Mouse (Mus musculus) adrenal gland, adult 2 months (tissue): ENCODE results near the gene Chd5. TPM values are rescaled to one million over a fixed set of nuclear protein-coding genes. Genes with fewer than 3 reads are reported as not detected.

ENCODE experiments used
- DNase-seq: peaks from one replicate; pipeline ENCODE4 v3.0.0; 2021
- polyA plus RNA-seq: library from polyadenylated mRNA; depleted of rRNA; stranded (reverse); fragments of >200 nt; gene quantifications from 2 replicates; pipeline ENCODE4 v1.2.3, GENCODE M21; 2012
- total RNA-seq, 2 experiments: library from RNA; stranded (reverse); gene quantifications; 2 replicates each; pipeline ENCODE4 v1.2.3; 2021

The Chd5 gene
- total and polyA plus RNA-seq, 3 experiments = 3.0 to 7.9 (median 5.0) TPM

GRCm38 (mm10) chr4:152353886-152354637, 15.6 kb downstream of the Chd5 start:
- no peak for DNase-seq

- DNase-seq = no peak
Measured at GRCm38 (mm10) chr4:152355672-152356071, 17.2 kb downstream of the Chd5 start.

DNA sequence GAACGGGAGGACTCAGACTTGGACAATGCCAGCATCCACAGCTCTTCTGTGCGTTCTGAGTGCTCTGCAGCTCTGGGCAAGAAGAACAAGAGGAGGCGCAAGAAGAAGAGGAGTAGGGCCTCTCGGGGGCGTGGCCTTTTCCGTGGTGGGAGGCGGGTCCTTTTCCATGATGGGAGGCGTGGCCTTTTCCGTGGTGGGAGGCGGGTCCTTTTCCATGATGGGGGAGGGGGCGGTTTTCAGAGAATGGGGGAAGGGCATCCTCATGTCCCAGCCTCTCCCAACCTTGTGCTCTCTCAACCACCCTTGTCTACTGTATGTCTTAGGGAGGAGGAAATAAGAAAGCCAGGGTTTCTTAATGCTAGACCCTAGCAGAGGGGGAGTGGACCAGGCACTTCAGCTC, 21.2 kb downstream of the Chd5 start:
- no peak for DNase-seq

- DNase-seq = no peak
Measured at GRCm38 (mm10) chr4:152360855-152361254, 22.4 kb downstream of the Chd5 start.

- no peak for DNase-seq
Measured at GRCm38 (mm10) chr4:152362180-152362579, 23.7 kb downstream of the Chd5 start.

DNA sequence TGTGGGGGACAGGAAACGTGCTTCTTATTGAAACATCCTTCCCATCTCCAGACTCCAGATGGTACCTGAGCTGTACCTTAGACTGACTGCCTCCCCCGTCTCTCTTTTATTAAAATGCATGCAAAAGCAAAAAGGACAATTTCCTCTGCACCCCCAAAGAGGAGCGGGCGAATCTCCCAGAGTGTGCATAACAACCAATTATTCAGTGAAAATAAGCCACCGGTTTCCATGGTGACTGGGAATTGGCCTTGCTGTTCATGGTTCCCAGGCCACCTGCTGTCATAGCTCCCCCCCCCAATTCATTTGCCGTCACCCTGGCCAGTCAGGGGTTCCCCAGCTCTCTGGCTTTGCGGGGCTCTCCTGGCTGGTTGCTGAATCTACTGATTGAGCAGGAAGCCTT, 26.8 kb downstream of the Chd5 start:
- DNase-seq = no peak

- DNase-seq = no peak
Measured at GRCm38 (mm10) chr4:152382528-152383252, 44.2 kb downstream of the Chd5 start.

- peak; percentile 19 for DNase-seq
Measured at GRCm38 (mm10) chr4:152385644-152386043, 47.2 kb downstream of the Chd5 start.

DNA sequence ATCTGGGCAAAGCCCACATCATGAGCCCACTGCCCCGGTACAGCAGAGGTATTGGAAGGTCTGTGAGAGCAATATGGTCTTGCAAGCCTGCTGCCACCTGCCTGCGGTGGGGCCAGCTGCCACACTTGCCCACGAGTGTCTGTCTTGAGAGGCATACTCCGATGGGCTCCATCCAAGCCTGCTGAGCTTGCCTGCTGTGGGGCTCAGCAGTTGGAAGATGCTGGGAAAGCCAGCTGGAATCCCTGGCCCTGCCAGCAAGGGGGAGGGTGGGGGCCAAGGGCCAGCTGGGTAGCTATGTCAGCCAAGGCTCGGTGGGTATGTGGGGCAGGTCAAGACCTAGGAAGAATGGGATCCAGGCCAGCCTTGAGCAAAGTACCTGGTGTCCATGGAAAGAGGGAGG, 53.7 kb downstream of the Chd5 start:
- DNase-seq = no peak

DNA sequence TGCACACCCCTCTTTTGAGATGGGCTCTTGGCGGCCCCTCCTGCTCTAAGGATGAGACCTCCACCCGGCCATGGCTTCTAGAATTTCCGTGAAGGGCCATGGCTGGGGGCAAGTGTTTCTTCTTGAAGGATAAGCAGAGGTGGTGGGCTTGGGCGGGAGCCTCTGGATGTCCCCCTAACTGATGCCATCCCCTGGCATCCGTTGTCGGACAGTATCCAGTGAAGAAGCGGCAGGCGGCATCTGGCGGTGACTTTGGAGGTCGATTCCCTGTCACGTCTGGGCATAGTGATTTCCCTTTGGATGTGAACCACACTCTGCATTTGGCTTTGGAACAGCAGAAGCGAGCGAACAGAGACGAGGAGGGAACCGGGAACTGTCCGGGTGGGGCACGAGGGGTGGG, 54.2 kb downstream of the Chd5 start:
- no peak for DNase-seq

- no peak for DNase-seq
Measured at GRCm38 (mm10) chr4:152398926-152399325, 60.5 kb downstream of the Chd5 start.

DNA sequence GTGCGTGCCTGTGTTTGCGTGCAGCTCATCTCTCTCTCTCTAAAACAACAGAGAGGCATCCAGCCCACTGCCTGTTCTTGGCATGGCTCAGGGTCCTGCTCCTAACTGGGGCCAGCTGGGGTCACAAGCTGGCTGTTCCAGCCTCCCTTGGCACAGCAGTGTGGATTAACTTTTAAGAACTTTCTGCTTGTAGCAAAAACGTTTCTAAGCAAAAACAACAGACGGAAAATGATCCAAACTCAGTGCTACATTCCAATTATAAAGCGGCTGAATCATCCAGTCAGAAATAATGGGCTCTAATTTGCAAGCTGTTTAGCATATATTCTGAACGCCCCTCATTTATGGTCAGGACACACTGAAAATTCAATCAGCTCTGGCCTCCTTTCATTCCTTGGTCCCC, 66.7 kb downstream of the Chd5 start:
- no peak for DNase-seq

DNA sequence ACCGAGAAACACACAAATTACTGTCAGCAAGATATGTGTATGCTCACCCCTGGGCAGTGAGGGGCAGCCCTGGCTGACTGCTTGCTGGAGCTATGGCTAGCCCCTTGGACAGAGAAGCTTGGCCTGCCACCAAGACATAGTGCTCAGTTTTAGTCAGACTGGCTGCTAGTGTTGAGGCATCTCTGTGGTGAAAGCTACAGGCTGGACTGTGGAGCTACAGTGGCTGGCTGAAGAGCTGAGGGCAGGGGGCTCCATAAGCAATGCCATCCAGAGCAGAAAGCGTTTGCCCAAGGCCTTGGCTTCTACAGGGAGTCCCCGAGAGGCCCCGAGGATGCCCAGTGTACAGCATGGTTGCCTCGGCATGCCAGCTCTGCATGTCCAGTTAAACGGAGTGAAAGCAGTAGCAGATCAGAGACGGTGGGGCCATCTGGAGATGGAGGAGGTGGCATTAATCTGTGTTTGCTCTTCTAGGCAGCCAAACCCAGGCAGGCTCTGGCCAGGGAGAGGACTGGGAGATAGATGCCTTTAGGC, 67.3 kb downstream of the Chd5 start:
- no peak for DNase-seq

DNA sequence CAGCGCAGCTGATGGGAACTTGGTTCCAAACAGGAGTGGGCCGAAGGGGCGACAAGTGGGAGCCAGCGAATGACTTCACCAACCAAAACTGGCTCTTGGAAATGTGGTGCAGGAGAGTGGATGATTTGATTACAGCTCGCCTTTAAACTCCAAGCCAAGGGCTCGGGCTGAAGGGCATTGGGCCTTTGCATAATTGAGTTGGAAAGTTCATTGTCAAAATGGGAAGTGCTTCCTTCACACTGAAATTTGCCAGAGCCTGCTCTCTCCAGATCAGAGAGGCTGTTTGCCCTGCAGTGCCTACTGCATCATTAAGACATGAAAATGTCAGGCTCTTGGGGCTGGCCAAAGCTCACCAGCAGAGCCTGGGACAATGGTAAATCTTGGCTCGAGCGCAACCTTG, 68.1 kb downstream of the Chd5 start:
- DNase-seq = peak; percentile 5

GRCm38 (mm10) chr4:152410961-152411360, 72.5 kb downstream of the Chd5 start:
- peak; percentile 44 for DNase-seq

GRCm38 (mm10) chr4:152412524-152413080, 74.2 kb downstream of the Chd5 start:
- DNase-seq = no peak

DNA sequence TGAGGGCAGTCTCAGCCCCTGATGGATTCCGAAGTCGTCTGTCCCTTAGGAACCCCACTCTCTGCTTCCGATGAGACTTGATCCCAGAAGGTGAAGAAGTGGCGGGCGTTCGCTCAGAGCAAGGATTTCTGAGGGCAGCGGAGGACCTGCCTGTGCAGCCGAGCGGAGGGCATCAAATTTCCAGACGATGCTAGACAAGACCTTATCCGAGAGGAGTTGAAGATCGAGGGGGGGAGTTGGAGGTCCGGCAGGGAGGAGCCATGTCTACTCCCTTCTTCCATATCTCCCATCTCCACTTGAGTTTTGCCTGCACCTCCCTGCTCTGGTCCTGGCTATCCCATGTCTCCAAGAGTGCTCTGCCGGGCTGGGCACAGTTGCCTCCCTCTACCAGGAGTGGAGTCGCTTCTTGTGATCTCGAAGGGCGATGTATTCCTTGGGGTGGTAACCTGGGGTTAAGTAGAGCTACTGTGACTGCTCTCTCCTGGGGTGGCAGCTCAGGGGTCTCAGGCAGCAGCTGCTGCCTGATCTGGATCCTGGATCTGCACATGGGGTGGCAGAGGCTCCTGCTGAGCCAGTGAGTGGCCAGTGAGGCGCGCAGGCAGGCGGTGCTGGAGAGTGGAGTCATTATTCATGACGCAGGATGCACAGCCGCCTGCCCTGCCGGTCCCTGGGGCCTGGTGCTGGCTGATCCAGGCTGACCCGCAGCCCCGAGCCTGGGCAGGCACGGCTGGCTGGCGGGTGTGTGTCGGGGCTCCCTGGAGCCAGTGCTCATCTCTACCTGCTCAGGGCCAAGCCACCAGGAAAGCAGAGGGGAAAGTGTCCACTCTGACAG, 80.0 kb downstream of the Chd5 start:
- no peak for DNase-seq

- DNase-seq = no peak
Measured at GRCm38 (mm10) chr4:152423576-152423975, 85.1 kb downstream of the Chd5 start.

- DNase-seq = peak; percentile 8
Measured at GRCm38 (mm10) chr4:152424341-152424740, 85.9 kb downstream of the Chd5 start.

DNA sequence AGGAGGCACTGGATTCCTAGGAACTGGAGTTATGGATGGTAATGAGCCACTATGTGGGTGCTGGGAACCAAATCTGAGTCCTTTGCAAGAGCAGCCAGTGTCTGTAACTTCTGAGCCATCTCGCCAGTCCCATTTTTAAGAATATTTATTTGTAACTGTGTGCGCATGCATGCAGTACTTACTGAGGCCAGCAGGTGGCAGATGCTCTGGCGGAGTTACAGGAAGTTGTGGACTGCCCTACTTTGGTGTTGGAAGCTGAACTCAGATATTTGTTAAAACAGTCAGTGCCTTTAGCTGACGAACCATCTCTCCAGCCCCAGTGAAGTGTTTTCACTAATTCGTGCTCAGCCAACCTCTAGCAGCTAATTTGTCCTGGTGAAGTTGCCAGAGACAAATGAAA, 86.5 kb downstream of the Chd5 start:
- no peak for DNase-seq

- DNase-seq = no peak
Measured at GRCm38 (mm10) chr4:152428259-152428658, 89.8 kb downstream of the Chd5 start.

DNA sequence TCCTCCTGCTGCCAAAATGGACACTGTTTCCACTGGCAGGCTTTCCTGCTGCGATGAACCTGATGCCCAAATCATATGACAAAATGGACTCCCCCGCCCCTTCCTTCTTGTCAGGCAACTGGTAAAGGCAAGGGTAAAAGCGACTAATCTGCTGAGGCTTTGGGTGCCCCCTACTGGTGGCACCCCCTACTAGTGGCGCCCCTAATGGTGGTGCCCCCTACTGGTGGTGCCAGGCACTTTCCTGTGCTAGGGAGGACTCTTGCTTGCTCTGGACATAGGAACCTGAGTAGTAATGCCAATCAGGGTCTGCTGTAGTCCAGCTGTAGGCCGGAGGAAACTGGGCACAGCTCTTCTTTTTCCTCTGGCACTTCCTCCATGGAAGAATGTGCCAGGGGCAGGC, 93.9 kb downstream of the Chd5 start:
- peak; percentile 42 for DNase-seq
